Mouse (Mus musculus) lung, adult 2 months (tissue): ENCODE results near the gene Fli1.

Experiments
- CTCF ChIP-seq: fragments of 200-500 bp; IDR thresholded peaks from 2 replicates; pipeline ENCODE4 v1.5.1; 2011; ENCODE audit warnings: mild to moderate bottlenecking, low read length, control low read depth; ENCODE audit not compliant: insufficient read depth
- POLR2A ChIP-seq: fragments of 200-500 bp; IDR thresholded peaks from 2 replicates; pipeline ENCODE4 v1.6.1; 2011; ENCODE audit warnings: low read depth, mild to moderate bottlenecking, control low read depth, low read length, borderline replicate concordance; ENCODE audit errors: extremely low read depth

GRCm38 (mm10) chr9:32502256-32503010, 40.2 kb downstream of the Fli1 start:
- no peak for TF ChIP-seq POLR2A
- TF ChIP-seq CTCF: no peak
